Mouse (Mus musculus) heart, adult 9 months (tissue): Measurements from ENCODE around the gene Vmn1r112.
"Not testable (repeated sequence)": the region's sequence is repeated elsewhere in the genome, so short reads cannot be mapped to it uniquely, and the experiment has no call there.

ENCODE experiments used
- DNase-seq, 2 experiments: peaks; one replicate each; pipeline ENCODE4 v3.0.0; 2022; ENCODE audit warnings: low spot score in 2 of 2

The Vmn1r112 gene

DNA sequence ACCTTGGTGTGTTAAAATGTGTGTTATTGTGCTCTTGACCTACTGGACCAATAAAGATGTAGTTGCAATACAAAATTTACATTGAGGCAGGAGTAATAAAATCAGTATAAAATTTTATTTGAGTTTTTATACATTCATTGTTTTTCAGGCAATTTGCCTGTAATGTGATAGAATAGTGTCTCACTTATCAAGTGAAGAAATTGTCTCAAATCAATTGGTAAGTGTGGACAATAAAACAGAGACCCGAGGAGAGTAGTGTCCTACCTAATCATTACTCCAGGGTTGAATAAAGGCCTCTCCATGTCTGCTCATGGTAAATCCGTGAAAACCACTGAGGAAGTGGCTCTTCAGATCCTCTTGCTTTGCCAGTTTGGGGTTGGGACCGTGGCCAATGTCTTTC, at the start of gene Vmn1r112:
Gene Vmn1r112, plus strand, starts transcription at position 301 of the 400 bp plus-strand sequence.
- DNase-seq: not testable (repeated sequence)

DNA sequence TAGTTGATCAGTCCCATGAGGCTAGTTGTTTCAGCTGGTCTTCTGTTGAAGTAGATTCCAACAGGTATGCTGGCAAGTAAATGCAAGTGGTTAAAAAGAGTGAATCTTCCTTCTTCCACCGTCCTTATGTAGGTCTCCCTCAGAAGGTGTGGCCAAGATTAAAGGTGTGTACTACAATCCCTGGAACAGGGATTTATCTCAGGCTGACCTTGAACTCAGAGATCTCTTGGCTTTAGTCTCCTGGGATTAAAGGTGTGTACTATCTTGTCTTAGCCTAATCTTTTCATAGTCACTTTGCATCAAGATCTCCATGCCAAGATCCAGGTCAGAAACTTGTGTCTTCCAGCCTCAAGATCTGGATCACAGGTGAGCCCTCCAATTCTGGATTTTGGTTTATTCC, 40.5 kb upstream of the Vmn1r112 start, which contains the start of gene Gm10668:
Gene Gm10668, minus strand, starts transcription at position 101 of the 400 bp plus-strand sequence.
- DNase-seq: not testable (repeated sequence)

DNA sequence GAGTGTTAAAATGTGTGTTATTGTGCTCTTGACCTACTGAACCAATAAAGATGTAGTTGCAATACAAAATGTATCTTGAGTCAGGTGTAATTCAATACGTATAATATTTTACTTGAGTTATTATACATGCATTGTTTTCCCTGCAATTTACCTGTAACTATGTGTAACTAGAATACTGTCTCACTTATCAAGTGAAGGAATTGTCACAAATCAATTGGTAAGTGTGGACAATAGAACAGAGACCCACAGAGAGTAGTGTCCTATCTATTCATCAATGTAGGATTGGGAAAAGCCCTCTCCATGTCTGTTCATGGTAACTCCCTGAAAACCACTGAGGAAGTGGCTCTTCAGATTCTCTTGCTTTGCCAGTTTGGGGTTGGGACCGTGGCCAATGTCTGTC, 16.0 kb downstream of the Vmn1r112 start, which contains the start of gene Vmn1r113:
Gene Vmn1r113, plus strand, starts transcription at position 301 of the 400 bp plus-strand sequence.
- DNase-seq: not testable (repeated sequence)

DNA sequence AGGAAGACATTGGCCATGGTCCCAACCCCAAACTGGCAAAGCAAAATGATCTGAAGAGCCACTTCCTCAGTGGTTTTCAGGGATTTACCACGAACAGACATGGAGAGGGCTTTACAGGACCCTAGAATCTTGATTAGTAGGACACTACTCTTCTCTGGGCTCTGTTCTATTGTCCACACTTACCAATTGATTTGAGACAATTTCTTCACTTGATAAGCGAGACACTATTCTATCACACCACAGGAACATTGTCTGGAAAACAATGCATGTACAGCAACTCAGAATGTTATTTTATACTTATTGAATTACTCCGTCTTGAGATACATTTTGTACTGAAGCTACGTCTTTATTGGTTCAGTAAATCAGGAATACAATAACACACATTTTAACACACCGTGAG, 41.1 kb downstream of the Vmn1r112 start, which contains the start of gene Vmn1r114:
Gene Vmn1r114, minus strand, starts transcription at position 101 of the 400 bp plus-strand sequence.
- DNase-seq: not testable (repeated sequence)
